Mouse (Mus musculus): ENCODE measurements around the gene Inpp4b.

DNA sequence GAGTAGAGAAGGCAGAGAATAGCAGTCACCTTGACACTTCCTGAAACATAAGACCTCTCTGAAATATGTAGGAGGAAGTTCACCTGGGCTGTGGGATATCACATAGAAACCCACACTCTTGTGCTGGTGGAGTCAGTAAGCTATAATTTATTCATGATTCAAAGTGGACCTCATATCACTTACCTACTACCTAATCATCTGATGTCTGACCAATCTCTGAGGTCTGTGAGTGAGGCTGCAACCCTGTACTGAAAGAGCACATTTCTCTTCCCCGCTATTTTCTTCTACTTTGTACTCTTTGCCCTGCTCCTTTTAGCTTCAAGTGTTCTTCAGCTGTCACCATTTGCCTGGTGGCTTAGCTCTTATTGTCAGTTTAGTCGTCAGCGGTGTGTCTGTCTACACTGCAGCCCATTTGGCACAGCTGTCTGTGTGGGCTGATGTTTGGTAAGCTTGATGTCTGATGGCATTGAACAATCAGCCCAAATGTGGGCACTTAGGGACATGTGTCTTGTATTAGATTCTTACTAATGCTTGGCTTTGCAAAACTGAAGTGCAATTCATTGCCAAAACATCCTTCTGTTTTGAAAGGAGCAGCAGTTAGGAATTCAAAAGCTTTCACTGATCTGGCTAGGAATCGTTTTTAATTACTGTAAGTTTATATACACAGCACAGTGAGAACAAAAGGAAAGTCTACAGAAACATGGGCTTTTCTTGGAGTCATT lies 434.3 kb downstream of the Inpp4b start:
- no peak for TF ChIP-seq POLR2A (IDR thresholded peaks at IDR 0.05; ENCODE audit: extremely low read depth, insufficient read depth, low read length)
- TF ChIP-seq CTCF (IDR thresholded peaks at IDR 0.05; ENCODE audit: extremely low read depth, insufficient read depth, low read length): no peak

Data from cortical plate, adult 2 months (tissue).